Mouse (Mus musculus) heart, embryonic 11.5 days (tissue): Measurements from ENCODE around the gene Wnt2b. TPM values are rescaled to one million over a fixed set of nuclear protein-coding genes. Genes with fewer than 3 reads are reported as not detected.
A peak's percentile ranks its signal among the peaks of the same experiment; 100 is the strongest.

Experiments
- ATAC-seq: fragments of 200-750 bp; cut with Nextera tagmentation; replicated peaks from 2 replicates; pipeline ENCODE4 v1.8.0; 2017; ENCODE audit warnings: moderate library complexity; ENCODE audit not compliant: insufficient number of reproducible peaks, low FRiP score, low TSS enrichment
- H3K27ac ChIP-seq: fragments of 300-500 bp; sonication (generic); 2 replicates; pipeline ENCODE4 v1.5.1; 2014; ENCODE audit warnings: mild to moderate bottlenecking, low read depth, low read length
- H3K27me3 ChIP-seq: fragments of 300-500 bp; sonication (generic); 2 replicates; pipeline ENCODE4 v1.6.1; 2014; ENCODE audit warnings: mild to moderate bottlenecking, low read length, mixed read lengths; ENCODE audit not compliant: control insufficient read depth, insufficient read depth
- H3K36me3 ChIP-seq: fragments of 300-500 bp; sonication (generic); 2 replicates; pipeline ENCODE4 v1.6.1; 2014; ENCODE audit warnings: mild to moderate bottlenecking, low read length, moderate library complexity, mixed read lengths; ENCODE audit not compliant: control insufficient read depth, insufficient read depth
- H3K4me1 ChIP-seq: fragments of 300-500 bp; sonication (generic); 2 replicates; pipeline ENCODE4 v1.6.1; 2014; ENCODE audit warnings: low read length; ENCODE audit not compliant: control insufficient read depth, insufficient read depth
- H3K4me2 ChIP-seq: fragments of 300-500 bp; sonication (generic); 2 replicates; pipeline ENCODE4 v1.6.1; 2014; ENCODE audit warnings: mild to moderate bottlenecking, moderate library complexity
- H3K4me3 ChIP-seq: fragments of 300-500 bp; sonication (generic); 2 replicates; pipeline ENCODE4 v1.5.1; 2014; ENCODE audit warnings: low read depth, low read length
- H3K9ac ChIP-seq: fragments of 300-500 bp; sonication (generic); 2 replicates; pipeline ENCODE4 v1.6.1; 2014; ENCODE audit warnings: mild to moderate bottlenecking, low read depth, low read length, moderate library complexity
- H3K9me3 ChIP-seq: fragments of 300-500 bp; sonication (generic); replicated peaks from 2 replicates; pipeline ENCODE4 v1.6.1; 2016; ENCODE audit warnings: low read length; ENCODE audit not compliant: control insufficient read depth
- WGBS: fragments of 180-500 bp; shearing (Covaris S2); extraction: QIAGEN DNeasy Blood & Tissue Kit; methylation state at CpG from one replicate; pipeline ENCODE4 v1.1.7; 2014; ENCODE audit not compliant: insufficient replicate concordance; 5-methylcytosine and 5-hydroxymethylcytosine counted together
- polyA plus RNA-seq: library from polyadenylated mRNA; unstranded; fragments of >200 nt; fragmentation: Nextera tagmentation; extraction: Ambion mirVana; gene quantifications from 2 replicates; pipeline ENCODE4 v1.2.1, GENCODE M21; 2014

The Wnt2b gene
- polyA plus RNA-seq, 1 experiment from 2014 or later: 1.7 TPM

DNA sequence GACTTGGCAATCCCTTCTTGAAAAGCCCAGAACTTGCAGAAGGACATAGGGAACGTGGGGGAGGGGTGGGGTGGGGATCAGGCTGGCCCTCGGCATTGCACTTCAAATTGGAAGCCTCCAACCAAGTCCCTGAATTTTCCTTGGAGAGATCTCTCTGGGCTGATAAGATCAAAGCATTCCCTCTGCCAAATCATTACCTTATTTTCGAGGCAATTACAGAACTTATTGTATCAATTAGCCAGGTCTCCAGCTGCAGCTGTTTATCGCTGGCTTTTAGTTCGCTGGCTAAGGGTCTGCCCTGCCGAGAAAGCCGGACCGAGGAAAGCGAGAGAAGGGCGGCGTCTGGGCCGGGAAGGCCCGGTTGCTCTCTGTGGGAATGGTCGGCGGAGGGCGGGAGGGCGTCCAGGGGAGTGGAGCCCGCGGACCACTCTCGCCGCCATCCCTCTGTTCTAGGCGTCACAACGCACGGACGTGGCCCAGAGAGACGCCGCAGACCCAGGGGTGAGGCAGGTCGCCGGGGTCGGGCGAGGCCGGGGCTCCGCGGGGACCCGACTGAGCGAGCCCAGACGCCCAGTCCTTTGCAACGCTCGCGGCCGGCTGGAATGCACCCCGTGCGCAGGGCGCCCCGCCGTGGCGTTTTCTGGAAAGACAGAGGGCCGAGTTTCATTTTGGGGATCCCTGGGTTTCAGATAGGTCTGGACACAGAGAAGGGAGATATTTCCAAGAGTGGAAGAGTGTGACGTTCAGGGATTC, 6.0 kb upstream of the Wnt2b start:
- Histone ChIP-seq H3K9ac (peak overlapping the region; percentile 78), H3K27me3 (peaks cover 7% of the 10 kb centered on the region), H3K4me2 (peak overlapping the region; percentile 86), H3K9me3 (peaks cover 5% of the 10 kb centered on the region; the same call in 1 of the 2 replicates), H3K27ac (0 out of 2 replicates have a peak overlapping the region, but pooled peaks have one; percentile 46), H3K4me3 (peak overlapping the region; percentile 58), H3K4me1 (peaks cover 24% of the 10 kb centered on the region), H3K36me3 (no peaks in the 10 kb centered on the region)
- ATAC-seq: peak; percentile 53; the same call in 1 of the 2 replicates
- WGBS: under 1% methylated on average over 49 of the region's 49 CpGs

GRCm38 (mm10) chr3:104965991-104966554, 4.4 kb upstream of the Wnt2b start:
- no peak overlapping the region for H3K9ac ChIP-seq
- H3K4me2 ChIP-seq: no peak overlapping the region
- H3K36me3 ChIP-seq: no peaks in the 10 kb centered on the region
- 67% methylated on average over 7 of the region's 7 CpGs for WGBS
- ATAC-seq: no peak
- peaks cover 34% of the 10 kb centered on the region for H3K4me1 ChIP-seq
- H3K27ac ChIP-seq: no peak overlapping the region
- H3K9me3 ChIP-seq: peaks cover 3% of the 10 kb centered on the region; the same call in 1 of the 2 replicates
- H3K4me3 ChIP-seq: no peak overlapping the region
- H3K27me3 ChIP-seq: peaks cover 24% of the 10 kb centered on the region

GRCm38 (mm10) chr3:104965070-104965855, 3.5 kb upstream of the Wnt2b start:
- no peak overlapping the region for H3K4me3 ChIP-seq
- H3K4me1 ChIP-seq: peaks cover 34% of the 10 kb centered on the region
- H3K4me2 ChIP-seq: no peak overlapping the region
- H3K27ac ChIP-seq: no peak overlapping the region
- H3K27me3 ChIP-seq: peaks cover 31% of the 10 kb centered on the region
- no peak overlapping the region for H3K9ac ChIP-seq
- WGBS: 63% methylated on average over 8 of the region's 8 CpGs
- ATAC-seq: no peak
- H3K36me3 ChIP-seq: no peaks in the 10 kb centered on the region
- no peaks in the 10 kb centered on the region for H3K9me3 ChIP-seq

GRCm38 (mm10) chr3:104963331-104964276, 1.9 kb upstream of the Wnt2b start:
- no peak for ATAC-seq
- Histone ChIP-seq H3K4me3 (no peak overlapping the region), H3K9me3 (no peaks in the 10 kb centered on the region), H3K4me2 (peak overlapping the region; percentile 1; the same call in 1 of the 2 replicates), H3K27me3 (peaks cover 46% of the 10 kb centered on the region), H3K9ac (no peak overlapping the region), H3K4me1 (peaks cover 31% of the 10 kb centered on the region), H3K36me3 (no peaks in the 10 kb centered on the region), H3K27ac (no peak overlapping the region)
- WGBS: 14% methylated on average over 12 of the region's 13 CpGs

- ATAC-seq: no peak
- peak overlapping the region; percentile 91 for H3K4me2 ChIP-seq
- H3K4me3 ChIP-seq: no peak overlapping the region
- no peak overlapping the region for H3K27ac ChIP-seq
- H3K27me3 ChIP-seq: peaks cover 49% of the 10 kb centered on the region
- H3K36me3 ChIP-seq: no peaks in the 10 kb centered on the region
- no peaks in the 10 kb centered on the region for H3K9me3 ChIP-seq
- no peak overlapping the region for H3K9ac ChIP-seq
- peaks cover 29% of the 10 kb centered on the region for H3K4me1 ChIP-seq
- WGBS: 5% methylated on average over 5 of the region's 5 CpGs
Observed at GRCm38 (mm10) chr3:104962866-104963265, 1.1 kb upstream of the Wnt2b start.

- Histone ChIP-seq H3K9ac (peak overlapping the region; percentile 67), H3K4me3 (peak overlapping the region; percentile 58), H3K27ac (no peak overlapping the region), H3K4me2 (peak overlapping the region; percentile 91), H3K9me3 (no peaks in the 10 kb centered on the region), H3K27me3 (peaks cover 49% of the 10 kb centered on the region), H3K36me3 (no peaks in the 10 kb centered on the region), H3K4me1 (peaks cover 29% of the 10 kb centered on the region)
- ATAC-seq: no peak
- under 1% methylated on average over 31 of the region's 31 CpGs for WGBS
Observed at GRCm38 (mm10) chr3:104962141-104962611, 455 bp upstream of the Wnt2b start.

DNA sequence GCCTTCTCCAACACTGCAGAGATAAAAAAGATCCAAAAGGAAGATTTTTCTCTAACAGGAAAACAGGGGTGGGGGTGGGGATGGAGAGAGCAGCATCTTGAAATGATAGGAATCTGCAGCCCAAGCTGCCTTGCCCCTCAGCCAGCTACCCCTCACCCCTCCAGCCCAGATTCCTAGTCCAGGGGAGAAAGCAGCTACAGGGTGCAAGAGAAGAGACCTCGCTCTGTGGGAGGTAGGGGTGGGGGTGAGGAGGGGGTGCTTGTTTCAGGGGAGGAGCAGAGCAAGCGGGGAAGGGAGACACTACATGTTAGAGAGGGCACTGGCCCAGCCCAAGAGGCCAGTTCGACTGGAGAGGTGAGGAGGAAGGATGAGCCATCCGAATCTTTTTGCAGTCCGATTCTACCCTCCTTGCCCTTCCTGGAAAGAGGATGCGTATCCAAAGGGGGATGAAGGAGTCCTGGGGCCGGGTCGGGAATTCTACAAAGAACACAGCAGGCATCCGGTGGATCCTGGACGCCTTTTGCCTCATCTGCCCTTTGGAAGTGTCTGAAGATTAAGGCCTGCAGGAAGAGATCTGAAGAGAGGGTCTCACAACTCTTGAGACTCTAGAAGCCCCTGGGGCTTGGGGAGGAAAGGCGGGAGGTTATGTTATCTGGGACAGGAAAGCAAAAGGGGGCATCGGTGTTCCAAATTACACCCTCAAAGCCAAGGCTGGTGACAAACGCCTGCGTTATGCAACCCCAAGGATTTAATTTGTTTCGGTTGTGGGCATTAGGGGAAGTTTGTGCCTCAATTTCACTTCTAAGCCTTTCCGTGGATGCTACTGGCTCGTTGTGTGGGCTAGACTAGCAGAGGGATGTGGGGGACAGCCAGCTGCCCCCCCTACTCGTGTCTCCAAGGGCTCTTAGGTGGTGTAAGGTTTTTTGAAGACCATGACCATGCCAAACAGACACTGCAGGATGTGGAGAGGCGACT, 1.4 kb downstream of the Wnt2b start:
- Histone ChIP-seq H3K27me3 (peaks cover 48% of the 10 kb centered on the region), H3K9ac (no peak overlapping the region; the same call in 1 of the 2 replicates), H3K9me3 (no peaks in the 10 kb centered on the region), H3K27ac (no peak overlapping the region), H3K36me3 (no peaks in the 10 kb centered on the region), H3K4me1 (peaks cover 25% of the 10 kb centered on the region), H3K4me3 (peak overlapping the region; percentile 58), H3K4me2 (peak overlapping the region; percentile 91)
- no peak for ATAC-seq
- WGBS: 7% methylated on average over 19 of the region's 19 CpGs
